Mouse (Mus musculus) embryo, embryonic 10 days (tissue): ENCODE measurements at regions not wholly inside any gene's neighbourhood (a gene's known extent, or its start where the extent isn't known, plus 50 kb on each side); places are given as distances from the start of the nearest gene placed in this dataset.
"Not testable (repeated sequence)": the region's sequence is repeated elsewhere in the genome, so short reads cannot be mapped to it uniquely, and the experiment has no call there.

Source experiments
- DNase-seq: peaks from one replicate; pipeline ENCODE4 v3.0.0-alpha.2; 2015; ENCODE audit warnings: low spot score

DNA sequence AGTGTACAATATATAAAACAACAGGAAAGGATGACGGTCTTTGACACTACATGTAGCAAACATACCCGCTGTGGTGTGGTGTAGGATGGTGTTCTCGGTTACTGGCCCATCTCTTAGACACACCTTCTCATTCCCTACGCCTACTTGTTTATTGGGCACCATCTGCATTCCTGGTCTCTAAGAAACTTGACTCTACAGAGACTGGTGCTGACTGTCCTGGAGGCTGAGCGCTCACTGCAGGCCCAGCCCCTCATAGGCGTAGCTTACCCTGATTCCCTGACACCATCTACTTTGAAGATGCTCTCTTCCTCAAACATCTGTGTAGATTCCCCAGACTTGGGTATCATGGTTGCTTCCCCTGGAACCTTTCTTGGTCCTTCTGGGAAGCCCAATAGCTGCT is 90.9 kb upstream of the Fam84a start:
- DNase-seq: not testable (repeated sequence)

DNA sequence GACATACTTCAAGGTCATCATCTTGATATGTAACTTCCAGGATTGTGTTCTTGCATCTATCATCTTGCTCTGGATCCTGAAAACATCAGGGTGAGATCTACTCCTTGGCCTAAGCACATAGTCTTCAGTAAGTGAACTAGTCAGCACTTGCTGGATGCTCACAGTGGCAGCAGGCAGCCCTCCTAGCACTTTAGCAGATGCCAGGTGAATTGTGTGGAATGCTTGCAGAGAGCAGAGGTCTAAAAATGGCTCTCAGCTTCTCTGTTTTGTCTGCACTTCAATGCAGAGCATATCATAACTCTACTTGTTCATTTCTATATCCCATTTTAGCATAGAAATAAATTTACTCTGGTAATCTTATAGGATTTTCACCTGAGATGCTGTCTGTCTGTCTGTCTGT is 85.8 kb upstream of the Fam84a start:
- DNase-seq: no peak

- no peak for DNase-seq
Observed at GRCm38 (mm10) chr12:14235351-14235750, 83.5 kb upstream of the Fam84a start.

DNA sequence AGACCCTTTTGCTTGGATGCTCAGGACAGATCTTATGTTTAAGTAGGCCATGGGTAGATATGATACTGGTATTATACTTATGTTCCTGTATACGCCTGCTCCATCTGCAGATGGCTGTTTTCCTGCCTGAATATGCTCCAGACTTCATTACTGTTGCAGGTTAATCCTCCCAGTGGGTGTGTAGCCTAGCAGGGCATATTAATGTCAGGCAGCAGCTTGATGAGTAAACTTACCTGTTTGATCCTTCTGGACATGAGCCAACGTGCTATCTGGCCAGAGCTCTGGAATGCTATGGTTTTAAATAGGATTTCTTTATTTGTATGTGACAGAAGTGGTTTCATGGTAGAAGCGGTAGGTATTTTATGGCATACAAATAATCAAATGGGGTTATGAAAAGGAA is 60.8 kb upstream of the Fam84a start:
- no peak for DNase-seq

- no peak for DNase-seq
Observed at GRCm38 (mm10) chr12:14209881-14210280, 58.0 kb upstream of the Fam84a start.

- no peak for DNase-seq
Observed at GRCm38 (mm10) chr12:14207288-14207687, 55.4 kb upstream of the Fam84a start.

GRCm38 (mm10) chr12:14204491-14204890 is 52.6 kb upstream of the Fam84a start:
- DNase-seq: no peak
